Mouse (Mus musculus) layer of hippocampus, adult 9-10 months (tissue): ENCODE data around the gene Magel2.

ENCODE experiments used
- DNase-seq: peaks from one replicate; pipeline ENCODE4 v3.0.0; 2022; ENCODE audit warnings: low spot score

Magel2 gene

DNA sequence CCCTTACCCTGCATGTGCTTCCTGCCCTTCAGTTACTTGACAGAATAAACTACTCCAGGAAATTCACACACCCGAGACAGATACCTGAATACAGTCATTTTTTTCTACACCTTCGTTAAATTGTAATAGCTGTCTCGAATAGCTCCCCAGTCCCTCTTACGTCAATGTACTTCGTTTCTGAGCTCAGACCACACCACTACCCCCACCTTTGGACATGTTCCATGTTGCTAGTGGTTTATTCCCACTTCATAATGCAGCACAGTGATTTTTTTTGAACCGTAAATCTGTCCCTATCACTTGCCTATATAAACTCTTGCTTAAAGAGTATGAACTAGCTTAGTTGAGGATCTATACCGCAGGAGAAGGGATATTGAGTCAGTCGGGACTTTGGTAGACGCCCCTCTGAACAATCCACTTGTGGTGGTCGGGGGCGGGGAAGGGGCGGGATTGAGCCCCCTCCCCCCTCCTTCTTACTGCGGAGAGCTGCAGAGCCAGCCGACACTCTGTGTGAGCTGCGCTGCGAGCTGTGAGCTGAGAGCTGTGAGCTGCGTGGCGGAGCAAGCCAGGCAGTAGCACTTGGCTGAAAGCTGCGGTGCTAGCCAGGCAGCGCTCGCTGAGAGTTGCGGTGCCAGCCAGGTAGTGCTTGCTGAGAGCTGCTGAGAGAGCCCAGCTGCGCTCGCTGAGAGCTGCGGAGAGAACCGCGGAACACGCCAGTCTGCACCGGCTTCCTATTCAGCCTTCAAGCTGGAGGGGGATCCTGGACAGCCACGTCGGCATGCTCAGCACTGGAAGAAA, at the start of gene Magel2:
Magel2 (plus strand) TSS at position 501 of the 795 bp plus-strand sequence.
- no peak for DNase-seq

- no peak for DNase-seq
Measured at GRCm38 (mm10) chr7:62345411-62345810, 31.4 kb upstream of the Magel2 start.

DNA sequence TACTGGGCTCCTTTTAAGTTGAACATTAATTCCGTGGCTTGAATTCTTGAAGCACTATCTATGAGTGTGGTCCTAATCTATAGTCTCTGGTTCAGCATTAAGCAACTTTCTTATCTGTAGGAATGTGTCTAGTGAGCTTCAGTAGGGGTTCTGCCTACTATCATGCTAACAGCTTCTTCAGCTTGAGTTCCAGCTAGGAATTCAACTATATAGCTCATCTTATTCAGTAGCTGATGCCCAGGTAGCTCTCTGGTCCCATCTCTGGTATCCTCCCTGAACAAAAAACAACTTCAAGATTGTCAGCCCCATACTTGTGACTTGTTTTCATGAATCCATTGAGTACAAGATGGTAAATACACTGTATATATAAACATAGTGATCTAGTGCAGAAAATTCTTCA, 30.5 kb upstream of the Magel2 start, which contains the start of gene Ndn:
Ndn (plus strand) TSS at position 301 of the 400 bp plus-strand sequence.
- no peak for DNase-seq

- peak; percentile 16 for DNase-seq
Measured at GRCm38 (mm10) chr7:62348106-62348803, 28.6 kb upstream of the Magel2 start.

- no peak for DNase-seq
Measured at GRCm38 (mm10) chr7:62348804-62349190, 28.0 kb upstream of the Magel2 start.

DNA sequence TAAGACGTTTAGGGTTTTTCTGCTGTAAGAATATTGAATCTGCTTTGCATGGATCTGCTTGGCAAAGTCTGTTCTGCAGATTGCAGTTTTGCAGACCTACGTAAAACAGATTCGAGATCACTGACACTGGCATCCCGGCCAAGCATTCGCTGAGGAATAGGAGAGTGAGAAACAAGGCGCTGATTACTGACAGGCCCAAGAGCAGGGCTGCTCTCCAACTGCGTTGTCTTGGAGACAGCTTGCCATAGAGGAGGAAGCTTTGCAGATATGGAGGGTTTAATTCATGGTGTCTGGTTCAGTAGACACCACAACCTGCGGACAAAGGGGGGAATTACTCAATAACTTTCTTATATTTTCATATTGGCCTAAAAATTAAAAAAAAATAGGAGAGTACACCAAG, 25.5 kb upstream of the Magel2 start:
- no peak for DNase-seq

- DNase-seq: no peak
Measured at GRCm38 (mm10) chr7:62365039-62365636, 11.7 kb upstream of the Magel2 start.

DNA sequence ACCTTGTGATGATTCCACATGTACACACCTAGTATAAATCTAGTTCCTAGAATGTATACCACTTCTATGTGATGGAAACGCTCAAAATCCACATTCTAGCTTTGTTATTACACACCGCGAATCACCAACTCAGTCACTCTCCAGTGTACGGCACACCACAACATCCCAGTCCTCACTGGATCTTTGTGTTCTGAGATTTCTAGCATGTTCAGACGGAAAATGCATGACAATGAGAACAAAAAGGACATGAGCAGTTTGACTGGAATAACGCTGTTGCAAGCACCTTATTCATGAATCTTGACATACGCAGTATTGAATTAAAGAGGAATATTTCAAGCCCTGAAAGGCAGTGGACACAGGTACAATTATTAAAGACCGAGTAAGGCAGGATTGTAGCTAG, 10.1 kb upstream of the Magel2 start:
- DNase-seq: no peak

DNA sequence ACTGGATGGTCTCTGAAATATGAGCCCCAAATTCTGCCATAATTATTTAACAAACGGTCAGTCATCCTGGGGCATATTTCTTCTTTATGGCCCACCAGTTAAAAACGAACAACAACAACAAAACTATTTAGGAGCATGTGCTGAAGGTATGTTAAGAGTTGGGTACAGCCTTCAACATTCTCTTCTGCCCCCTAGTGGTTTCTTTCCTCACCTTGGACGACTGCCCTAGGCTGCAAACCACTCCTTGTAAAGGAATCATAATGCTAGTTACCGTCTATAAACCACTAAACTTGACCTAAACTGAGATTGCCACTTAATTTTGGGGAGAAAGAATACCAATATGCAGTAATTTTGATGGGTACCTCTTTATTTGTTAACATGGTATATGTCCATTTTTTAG, 1.2 kb upstream of the Magel2 start:
- DNase-seq: no peak

DNA sequence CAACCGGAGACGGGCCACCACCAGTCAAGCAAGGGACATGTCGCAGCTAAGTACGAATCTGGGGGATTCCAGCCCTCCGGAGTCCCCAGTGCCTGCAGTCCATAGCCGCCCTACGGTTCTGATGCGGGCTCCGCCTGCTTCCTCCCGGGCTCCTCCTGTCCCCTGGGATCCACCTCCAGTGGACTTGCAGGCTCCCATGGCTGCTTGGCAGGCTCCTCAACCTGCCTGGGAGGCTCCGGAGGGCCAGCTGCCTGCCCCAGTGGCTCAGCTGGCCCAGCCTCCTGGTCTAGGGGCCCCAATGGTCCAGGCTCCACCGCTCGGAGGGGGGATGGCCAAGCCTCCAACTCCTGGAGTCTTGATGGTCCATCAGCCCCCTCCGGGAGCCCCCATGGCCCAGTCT, 503 bp downstream of the Magel2 start:
- no peak for DNase-seq

GRCm38 (mm10) chr7:62378529-62378928, 1.7 kb downstream of the Magel2 start:
- no peak for DNase-seq

DNA sequence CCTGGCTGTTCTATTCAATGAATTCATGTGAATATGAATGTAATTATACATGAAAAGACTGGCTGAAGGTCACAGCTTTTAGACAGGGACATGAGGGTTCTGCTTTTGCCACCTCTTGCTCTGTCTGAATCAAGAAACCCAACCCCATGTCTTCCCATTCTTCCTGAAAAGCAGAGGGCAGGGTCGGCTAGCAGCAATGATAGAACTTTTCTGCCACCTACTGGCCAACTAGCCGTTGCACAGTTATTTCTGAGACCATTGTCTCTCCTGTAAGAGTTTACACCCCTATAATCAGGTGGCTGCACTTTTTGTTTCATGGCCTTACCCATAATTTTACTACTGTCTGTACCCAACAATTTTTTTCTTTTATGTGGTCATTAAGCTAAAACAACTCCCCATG, 5.6 kb downstream of the Magel2 start:
- peak; percentile 25 for DNase-seq

DNA sequence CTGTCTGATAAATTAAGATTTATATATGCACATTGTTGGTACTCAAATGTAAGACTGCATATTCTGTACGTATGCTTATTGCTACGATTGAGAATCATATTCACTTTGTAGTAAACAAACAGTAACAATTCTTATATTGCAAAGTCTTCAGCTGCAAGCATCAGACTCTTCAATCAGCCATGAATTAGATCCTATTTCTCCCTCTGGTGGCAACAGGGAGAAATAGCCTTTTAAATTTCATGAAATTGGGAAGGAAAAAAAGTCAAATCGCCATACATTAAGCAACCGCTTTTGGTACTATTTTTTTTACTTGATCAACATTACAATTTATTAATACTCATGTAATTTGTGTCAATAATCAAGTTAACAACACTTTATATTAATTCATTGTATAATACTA, 11.5 kb downstream of the Magel2 start:
- no peak for DNase-seq

DNA sequence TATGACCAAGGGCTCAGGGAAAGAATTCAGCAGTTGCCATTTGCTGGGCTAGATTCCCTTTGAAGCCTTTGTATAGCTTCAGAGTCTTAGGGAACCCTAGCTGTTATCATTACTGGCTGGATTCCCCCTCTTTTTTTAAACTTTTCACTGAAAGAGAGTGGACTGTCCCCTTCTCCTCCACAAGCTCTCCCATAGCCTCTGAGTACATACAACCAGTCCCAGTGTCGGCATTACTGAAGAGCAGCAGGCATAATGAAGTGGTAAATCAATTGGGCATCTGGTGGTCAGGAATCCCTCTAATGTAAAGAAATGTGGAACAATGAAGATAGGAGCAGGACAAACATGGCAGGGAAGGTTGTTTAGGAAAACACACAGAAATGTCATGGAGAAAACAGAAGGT, 15.4 kb downstream of the Magel2 start:
- no peak for DNase-seq

DNA sequence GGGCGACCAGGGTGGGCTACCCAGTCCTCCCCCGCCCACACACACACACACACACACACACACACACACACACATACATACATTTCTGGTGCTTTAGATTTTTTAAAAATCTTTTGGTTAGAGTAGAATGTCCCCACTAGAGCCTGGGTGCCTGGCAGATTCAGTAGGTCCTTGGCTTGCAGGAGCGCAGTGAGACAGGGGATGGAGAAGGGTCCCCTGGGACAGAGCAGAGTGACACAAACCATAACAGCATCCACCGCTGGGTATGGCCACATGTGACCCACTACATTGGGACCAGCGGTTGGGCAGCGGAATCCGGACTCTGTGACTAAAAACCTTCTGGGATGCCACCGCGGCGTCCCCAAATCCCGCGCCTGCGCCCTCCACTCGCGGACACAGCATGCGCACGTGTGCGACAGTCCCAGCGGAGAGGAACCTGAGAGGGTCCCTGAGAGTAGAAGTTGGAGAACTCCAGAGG, 29.8 kb downstream of the Magel2 start:
- DNase-seq: no peak

DNA sequence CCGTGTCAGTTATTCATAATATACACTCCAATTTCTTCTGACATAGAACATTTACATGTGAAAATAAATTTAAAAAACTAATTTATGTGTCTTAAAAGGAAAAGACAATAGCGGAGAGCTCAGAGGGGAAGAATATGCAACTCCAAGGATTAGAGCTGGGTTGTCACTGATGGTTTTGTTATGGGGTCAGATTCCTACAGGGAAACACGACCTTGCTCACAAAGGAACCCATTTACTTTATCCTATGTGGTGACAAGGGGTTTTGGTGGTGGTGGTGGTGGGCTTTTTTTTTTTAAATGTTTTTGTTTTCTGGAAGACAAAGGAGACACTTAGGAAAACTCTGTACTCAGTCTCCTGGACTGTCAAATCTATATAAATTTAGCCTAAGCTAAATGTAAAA, 31.0 kb downstream of the Magel2 start:
- DNase-seq: no peak

DNA sequence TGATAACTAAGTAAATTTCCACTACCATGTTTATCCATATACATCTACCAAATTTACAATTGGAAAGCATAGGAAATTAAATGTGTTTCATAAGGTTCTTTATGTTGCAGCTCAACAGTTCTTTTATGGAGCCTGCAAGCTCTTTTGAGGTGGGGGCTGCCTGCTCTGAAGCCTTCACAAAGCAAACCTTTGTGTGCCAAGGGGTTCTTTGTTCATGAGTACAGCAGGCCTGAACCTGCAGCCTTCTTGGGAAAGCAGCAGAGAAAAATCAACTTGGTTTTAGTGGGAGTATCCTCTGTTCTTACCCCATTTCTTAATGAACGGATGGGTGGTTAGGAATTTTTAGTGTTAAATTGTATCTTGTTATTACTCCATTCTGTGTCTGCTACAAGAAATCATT, 38.4 kb downstream of the Magel2 start:
- no peak for DNase-seq

DNA sequence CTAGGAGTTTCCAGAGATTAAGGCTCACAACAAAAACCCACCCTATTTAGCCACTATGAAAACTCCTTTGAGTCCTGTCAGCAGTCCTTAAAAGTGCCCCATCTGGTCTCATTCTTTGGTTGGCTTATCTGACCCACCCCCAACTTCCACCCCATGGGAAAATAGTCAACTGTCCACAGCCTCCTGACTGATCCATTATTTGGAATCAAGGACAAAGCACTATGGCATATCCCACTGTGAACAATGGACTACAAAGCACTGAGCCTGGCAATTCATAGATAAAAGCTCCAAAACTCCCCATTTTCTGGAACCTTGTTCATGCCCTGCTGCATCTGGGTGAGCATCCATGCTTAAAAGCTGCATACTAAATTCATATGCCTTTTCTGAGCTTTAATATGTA, 39.4 kb downstream of the Magel2 start:
- DNase-seq: no peak

DNA sequence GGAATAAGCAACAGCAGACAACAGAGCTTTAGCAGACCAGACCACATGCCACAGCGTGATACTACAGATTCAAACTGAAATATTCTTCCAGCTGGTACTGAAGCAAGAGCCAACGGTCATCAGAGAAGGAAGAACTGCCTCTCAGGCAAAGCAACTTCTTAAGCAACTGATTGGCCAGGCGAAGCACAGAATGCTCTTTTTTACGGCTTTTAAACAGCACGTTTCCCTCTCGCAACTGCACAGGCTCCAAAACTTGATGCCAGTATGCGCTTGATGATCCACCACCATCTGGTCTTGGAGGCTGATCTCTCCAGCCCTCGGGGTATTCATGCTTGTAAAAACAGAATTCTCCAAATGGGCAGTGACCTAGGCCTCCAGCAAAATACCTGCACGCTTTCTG, 41.5 kb downstream of the Magel2 start:
- no peak for DNase-seq

- DNase-seq: no peak
Measured at GRCm38 (mm10) chr7:62419105-62419492, 42.3 kb downstream of the Magel2 start.

GRCm38 (mm10) chr7:62419493-62420360, 42.9 kb downstream of the Magel2 start, which contains the start of gene Mkrn3:
Gene Mkrn3, minus strand, starts transcription at chr7:62420139.
- peak; percentile 10 for DNase-seq

- DNase-seq: no peak
Measured at GRCm38 (mm10) chr7:62420566-62420965, 43.8 kb downstream of the Magel2 start.
